Mouse (Mus musculus) ES-Bruce4 (cell line): Measurements from ENCODE around the gene Il25. TPM values are rescaled to one million over a fixed set of nuclear protein-coding genes. Genes with fewer than 3 reads are reported as not detected.

Experiments
- H3K27ac ChIP-seq: 2 replicates; pipeline ENCODE4 v1.5.1; 2012; ENCODE audit warnings: low read length, inconsistent platforms; ENCODE audit not compliant: insufficient read depth
- H3K27me3 ChIP-seq: 2 replicates; pipeline ENCODE4 v1.6.1; 2012; ENCODE audit warnings: mild to moderate bottlenecking, low read length, inconsistent platforms; ENCODE audit not compliant: control insufficient read depth, poor library complexity, insufficient read depth, severe bottlenecking
- H3K36me3 ChIP-seq: 2 replicates; pipeline ENCODE4 v1.6.1; 2012; ENCODE audit warnings: inconsistent platforms, mild to moderate bottlenecking, low read length, moderate library complexity; ENCODE audit not compliant: control insufficient read depth, poor library complexity, insufficient read depth, severe bottlenecking
- H3K4me1 ChIP-seq: one replicate; pipeline ENCODE4 v1.8.1; 2011; ENCODE audit warnings: low read length; ENCODE audit not compliant: control insufficient read depth, insufficient read depth
- H3K4me3 ChIP-seq: 2 replicates; pipeline ENCODE4 v1.5.1; 2011; ENCODE audit warnings: low read depth, mild to moderate bottlenecking, low read length
- H3K9ac ChIP-seq: 2 replicates; pipeline ENCODE4 v1.6.1; 2012; ENCODE audit warnings: low read depth, mild to moderate bottlenecking, inconsistent platforms; ENCODE audit not compliant: poor library complexity, severe bottlenecking
- H3K9me3 ChIP-seq: replicated peaks from 2 replicates; pipeline ENCODE4 v1.6.1; 2012; ENCODE audit warnings: mild to moderate bottlenecking, low read length, inconsistent platforms; ENCODE audit not compliant: control insufficient read depth, poor library complexity, insufficient read depth, severe bottlenecking
- CTCF ChIP-seq: IDR thresholded peaks from one replicate; pipeline ENCODE4 v1.8.1; 2011; ENCODE audit warnings: low read depth, low read length
- EP300 ChIP-seq: IDR thresholded peaks from 2 replicates; pipeline ENCODE4 v1.6.1; 2011; ENCODE audit warnings: low read depth, low read length; ENCODE audit not compliant: insufficient read depth
- POLR2A ChIP-seq: IDR thresholded peaks from one replicate; pipeline ENCODE4 v1.8.1; 2011; ENCODE audit warnings: low read length; ENCODE audit not compliant: insufficient read depth
- polyA plus RNA-seq: library from polyadenylated mRNA; stranded (reverse); fragments of >200 nt; gene quantifications from 2 replicates; pipeline ENCODE4 v1.2.4, GENCODE M21; 2011; ENCODE audit warnings: low read depth; ENCODE audit not compliant: missing spikeins, insufficient read depth, insufficient read length

Il25 gene
- polyA plus RNA-seq, 1 experiment, result not detected

GRCm38 (mm10) chr14:54935904-54936830, 3.7 kb downstream of the Il25 start, which contains the start of gene Cmtm5:
Gene Cmtm5 (plus strand): TSS chr14:54936261.
- H3K27me3 ChIP-seq, result no peaks in the 10 kb centered on the region
- H3K9me3 ChIP-seq, result no peaks in the 10 kb centered on the region
- H3K4me3 ChIP-seq, result peak within 1 kb of the TSS; percentile 42
- H3K27ac ChIP-seq, result no peak within 1 kb of the TSS
- peaks cover 6% of the 10 kb centered on the region for H3K4me1 ChIP-seq
- TF ChIP-seq POLR2A, result no peak
- TF ChIP-seq EP300, result no peak
- TF ChIP-seq CTCF, result peak; percentile 63
- peak within 1 kb of the TSS; percentile 32 for H3K9ac ChIP-seq
- no peaks in the 10 kb centered on the region for H3K36me3 ChIP-seq

GRCm38 (mm10) chr14:54936831-54937160, 4.3 kb downstream of the Il25 start:
- Histone ChIP-seq H3K36me3 (no peaks in the 10 kb centered on the region), H3K27me3 (no peaks in the 10 kb centered on the region), H3K9me3 (no peaks in the 10 kb centered on the region), H3K9ac (no peak overlapping the region), H3K4me1 (peaks cover 6% of the 10 kb centered on the region), H3K4me3 (no peak overlapping the region), H3K27ac (no peak overlapping the region)
- TF ChIP-seq EP300, result no peak
- no peak for TF ChIP-seq CTCF
- TF ChIP-seq POLR2A, result no peak

GRCm38 (mm10) chr14:54937361-54938182, 5.1 kb downstream of the Il25 start:
- peaks cover 4% of the 10 kb centered on the region for H3K4me1 ChIP-seq
- no peaks in the 10 kb centered on the region for H3K27me3 ChIP-seq
- H3K27ac ChIP-seq, result no peak overlapping the region
- no peak overlapping the region for H3K4me3 ChIP-seq
- TF ChIP-seq EP300 (no peak), CTCF (no peak), POLR2A (no peak)
- no peak overlapping the region for H3K9ac ChIP-seq
- H3K9me3 ChIP-seq, result no peaks in the 10 kb centered on the region
- no peaks in the 10 kb centered on the region for H3K36me3 ChIP-seq

GRCm38 (mm10) chr14:54938431-54939219, 6.1 kb downstream of the Il25 start:
- no peak for TF ChIP-seq EP300
- no peak for TF ChIP-seq CTCF
- no peak for TF ChIP-seq POLR2A
- H3K27ac ChIP-seq, result no peak overlapping the region
- H3K27me3 ChIP-seq, result no peaks in the 10 kb centered on the region
- H3K9me3 ChIP-seq, result no peaks in the 10 kb centered on the region
- H3K9ac ChIP-seq, result no peak overlapping the region
- no peaks in the 10 kb centered on the region for H3K36me3 ChIP-seq
- H3K4me3 ChIP-seq, result no peak overlapping the region
- H3K4me1 ChIP-seq, result peaks cover 2% of the 10 kb centered on the region

- Histone ChIP-seq H3K4me1 (peaks cover 2% of the 10 kb centered on the region), H3K27me3 (no peaks in the 10 kb centered on the region), H3K4me3 (no peak overlapping the region), H3K9me3 (no peaks in the 10 kb centered on the region), H3K36me3 (no peaks in the 10 kb centered on the region), H3K27ac (no peak overlapping the region), H3K9ac (no peak overlapping the region)
- TF ChIP-seq EP300, result no peak
- TF ChIP-seq CTCF, result peak; percentile 80
Observed at GRCm38 (mm10) chr14:54939434-54940175, 7.1 kb downstream of the Il25 start.
